Mouse (Mus musculus) gonadal fat pad, adult 2 months (tissue): ENCODE measurements at regions not wholly inside any gene's neighbourhood (a gene's known extent, or its start where the extent isn't known, plus 50 kb on each side); places are given as distances from the start of the nearest gene placed in this dataset.
"Not testable (repeated sequence)": the region's sequence is repeated elsewhere in the genome, so short reads cannot be mapped to it uniquely, and the experiment has no call there.

Experiments used
- DNase-seq: peaks from one replicate; pipeline ENCODE4 v3.0.0-alpha.2; 2012; ENCODE audit warnings: low read depth

DNA sequence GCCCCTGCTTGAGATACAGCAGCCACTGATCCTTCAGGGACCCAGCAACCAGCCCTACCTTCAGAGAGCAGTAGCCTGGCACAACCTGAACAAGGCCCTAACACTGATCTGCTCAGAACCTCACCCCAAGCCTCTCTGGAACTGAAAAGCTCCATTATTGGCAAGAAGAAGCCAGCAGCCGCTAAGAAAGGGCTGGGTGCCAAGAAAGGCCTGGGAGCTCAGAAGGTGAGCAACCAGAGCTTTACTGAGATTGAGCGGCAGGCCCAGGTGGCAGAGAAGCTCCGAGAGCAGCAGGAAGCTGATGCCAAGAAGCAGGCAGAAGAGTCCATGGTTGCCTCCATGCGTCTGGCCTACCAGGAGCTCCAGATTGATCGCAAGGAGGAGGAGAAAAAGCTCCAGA is 74.4 kb upstream of the Oxtr start:
- not testable (repeated sequence) for DNase-seq

DNA sequence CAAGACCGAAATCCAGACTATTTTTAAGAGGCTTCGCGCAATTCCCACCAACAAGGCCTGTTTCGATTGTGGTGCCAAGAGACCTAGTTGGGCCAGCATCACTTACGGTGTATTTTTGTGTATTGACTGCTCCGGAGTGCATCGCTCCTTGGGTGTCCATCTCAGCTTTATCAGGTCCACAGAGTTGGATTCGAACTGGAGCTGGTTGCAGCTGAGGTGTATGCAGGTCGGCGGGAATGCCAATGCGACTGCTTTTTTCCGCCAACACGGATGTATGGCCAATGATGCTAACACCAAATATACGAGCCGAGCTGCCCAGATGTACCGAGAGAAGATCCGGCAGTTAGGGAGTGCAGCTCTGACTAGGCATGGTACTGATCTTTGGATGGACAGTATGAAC is 73.9 kb upstream of the Oxtr start:
- not testable (repeated sequence) for DNase-seq

DNA sequence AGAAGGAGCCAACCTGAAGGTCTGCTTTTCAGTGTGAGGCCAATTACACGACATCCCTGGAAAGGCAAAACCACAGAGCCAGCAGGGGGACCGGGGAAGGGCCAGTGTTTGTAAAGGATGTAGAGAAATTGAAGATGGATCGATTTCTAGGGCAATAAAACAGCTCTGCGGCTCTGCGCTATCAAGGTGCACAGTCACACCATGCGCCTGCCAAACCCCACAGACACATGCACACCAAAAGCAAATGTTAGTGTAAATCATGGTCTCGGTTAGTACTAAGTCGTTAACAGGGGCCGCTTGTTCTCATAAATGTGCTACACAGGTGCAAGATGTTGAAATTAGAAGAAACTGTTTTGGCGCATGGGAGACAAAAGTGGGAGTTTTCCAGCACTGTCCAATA is 72.3 kb upstream of the Oxtr start:
- no peak for DNase-seq

DNA sequence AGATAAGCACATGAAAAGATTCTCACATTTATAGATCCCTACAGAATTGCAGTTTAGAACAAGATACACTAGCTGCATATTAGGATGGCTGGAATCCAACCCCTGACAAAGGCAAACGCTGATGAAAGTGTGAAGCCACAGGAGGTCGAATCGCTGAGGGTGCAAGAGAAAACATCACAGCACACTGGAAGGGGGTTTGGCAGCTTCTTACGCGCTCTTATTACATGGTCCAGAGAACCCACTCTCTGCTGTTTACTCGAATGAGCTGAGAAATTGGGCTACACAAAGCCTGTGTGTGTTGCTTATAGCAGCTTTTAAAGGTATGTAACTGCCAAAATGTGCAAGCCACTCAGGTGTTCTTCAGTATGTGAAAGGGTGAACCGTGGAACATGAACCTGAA is 71.8 kb upstream of the Oxtr start:
- DNase-seq = no peak

DNA sequence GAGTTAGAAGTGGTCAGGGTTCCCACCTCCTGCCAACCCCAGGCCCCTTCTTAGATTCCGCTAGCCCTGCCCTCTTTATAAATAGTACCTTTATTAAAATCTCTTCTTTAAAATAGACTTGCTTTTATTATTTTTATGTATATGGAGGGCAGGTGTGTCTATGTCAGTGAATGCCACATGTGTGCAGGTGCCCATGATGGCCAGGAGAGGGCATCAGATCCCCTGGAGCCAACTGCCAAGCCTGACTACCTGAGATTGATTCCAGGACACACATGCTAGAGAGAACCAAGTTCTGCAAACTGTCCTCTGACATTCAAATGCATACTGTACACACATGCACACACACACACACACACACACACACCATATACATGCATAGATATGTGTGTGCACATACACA is 69.8 kb upstream of the Oxtr start:
- DNase-seq = no peak

DNA sequence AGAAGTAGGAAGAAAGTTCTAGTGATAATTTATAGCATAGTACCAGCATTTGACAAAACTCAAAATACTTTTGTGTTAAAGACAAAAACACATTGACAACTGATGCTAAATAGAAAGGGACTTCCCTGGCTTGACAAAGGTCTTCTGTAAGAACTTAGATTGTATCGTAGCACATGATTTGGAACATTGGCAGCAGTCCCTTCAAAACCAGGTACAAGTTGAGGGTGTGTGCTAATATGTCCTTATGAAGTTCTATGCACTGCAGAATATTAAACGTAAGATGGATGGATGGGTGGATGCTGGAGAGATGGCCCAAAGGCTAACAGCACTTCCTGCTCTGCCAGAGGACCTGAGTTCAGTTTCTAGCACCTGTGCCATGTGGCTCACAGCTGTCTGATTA is 67.8 kb upstream of the Oxtr start:
- peak; percentile 74 for DNase-seq

DNA sequence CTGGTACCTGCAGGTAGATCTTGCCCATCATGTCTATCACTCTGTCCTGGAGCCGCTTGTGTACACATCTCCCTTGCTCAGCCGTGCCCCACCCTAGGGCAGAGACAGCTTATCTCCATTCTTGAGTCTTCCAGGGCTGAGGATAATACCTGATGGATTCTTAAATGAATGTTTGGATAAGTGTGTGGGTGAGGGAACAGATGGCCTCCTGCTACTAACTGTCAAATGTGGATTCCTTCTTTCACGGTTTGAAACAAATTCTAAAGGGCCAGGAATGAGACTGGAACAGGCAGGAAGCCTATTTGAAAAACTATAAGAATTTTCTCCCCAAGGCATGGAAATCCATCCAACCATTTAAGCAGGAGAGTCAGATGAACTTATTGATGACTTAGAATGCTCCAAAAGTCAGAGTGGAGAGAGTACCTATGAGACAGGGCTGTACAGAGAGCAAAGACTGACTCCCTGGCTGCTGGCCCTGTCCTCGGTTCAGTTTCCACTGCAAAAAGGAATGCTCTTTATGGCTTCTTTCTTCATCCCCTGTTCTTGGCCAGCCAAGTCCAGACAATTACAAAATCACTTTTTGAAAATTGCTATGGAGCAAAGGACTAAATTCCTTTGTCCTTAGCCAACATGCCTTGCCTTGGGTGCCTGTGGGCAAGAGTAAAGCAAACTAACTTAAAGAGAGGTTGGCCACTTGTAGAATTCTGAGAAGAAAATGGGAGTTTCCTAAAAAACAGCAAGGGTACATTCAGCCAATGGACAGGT is 66.8 kb upstream of the Oxtr start:
- DNase-seq = peak; percentile 72

DNA sequence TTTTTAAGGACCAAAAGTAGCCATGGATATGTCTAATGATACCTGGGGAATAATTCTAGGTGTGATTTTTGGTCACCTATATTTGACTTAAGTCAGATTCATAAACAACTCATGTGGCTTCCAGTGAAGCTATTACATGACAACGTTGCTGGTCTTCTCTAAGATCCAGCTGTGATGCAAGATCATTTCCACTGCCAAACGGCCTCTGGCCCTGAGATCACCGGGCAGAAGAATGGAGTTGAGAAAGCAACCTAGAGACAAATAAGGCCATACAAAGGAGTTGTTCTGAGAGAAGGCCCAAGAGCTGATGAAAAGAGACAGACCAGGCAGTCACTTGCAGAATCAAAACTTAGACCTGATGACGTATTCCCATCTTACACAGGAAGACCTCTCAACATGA is 64.3 kb upstream of the Oxtr start:
- peak; percentile 97 for DNase-seq

DNA sequence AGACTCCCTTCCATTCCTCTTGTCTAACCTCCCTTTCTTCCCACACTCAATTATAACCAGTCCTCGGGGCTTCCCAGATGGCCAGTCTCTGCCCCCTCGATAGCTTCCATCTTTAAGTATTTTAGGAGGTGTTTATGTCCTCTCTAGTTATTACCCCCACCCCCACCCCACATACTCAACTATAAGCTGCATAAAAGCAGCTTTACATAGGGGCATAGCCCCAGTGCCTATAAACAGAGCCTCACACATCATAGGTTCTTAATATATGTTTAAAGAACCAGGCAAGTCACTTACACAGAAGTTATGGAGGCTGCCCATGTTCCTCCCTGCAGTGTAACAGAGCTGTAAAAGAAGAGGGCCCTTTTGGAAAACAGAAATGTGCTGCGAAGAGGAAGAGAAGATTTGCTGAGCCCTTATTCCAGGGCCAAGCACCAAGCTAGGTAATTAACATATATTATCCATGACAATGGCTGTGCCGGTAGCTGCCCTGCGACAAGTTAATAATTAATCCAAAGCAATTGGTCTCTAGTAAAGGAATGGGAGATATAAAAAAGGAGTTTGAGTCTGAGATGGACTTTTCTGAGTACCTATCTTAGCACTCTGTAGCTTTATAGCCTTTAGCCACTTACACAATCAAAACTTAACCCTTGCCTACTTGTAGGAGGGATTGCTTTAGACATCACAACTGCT is 63.6 kb upstream of the Oxtr start:
- DNase-seq = no peak

DNA sequence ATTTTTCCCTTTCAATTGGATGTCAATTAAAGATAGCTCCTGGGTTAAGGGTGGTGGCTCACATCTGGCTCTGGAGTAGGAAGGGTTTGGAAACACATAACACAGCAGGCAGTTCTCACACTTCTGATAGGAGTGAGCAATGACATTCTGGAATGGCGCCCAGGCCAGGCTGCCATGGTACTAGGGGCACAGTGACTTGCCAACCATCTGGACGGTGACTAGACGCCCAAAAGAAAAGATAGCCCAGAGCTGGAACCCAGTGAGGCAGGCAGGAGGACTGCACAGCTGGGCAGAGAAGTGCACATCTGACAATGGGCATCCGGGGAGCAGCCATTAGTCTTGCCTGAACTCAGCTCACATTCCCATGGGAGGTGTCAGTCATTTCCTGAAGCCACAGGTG is 62.8 kb upstream of the Oxtr start:
- DNase-seq = no peak

DNA sequence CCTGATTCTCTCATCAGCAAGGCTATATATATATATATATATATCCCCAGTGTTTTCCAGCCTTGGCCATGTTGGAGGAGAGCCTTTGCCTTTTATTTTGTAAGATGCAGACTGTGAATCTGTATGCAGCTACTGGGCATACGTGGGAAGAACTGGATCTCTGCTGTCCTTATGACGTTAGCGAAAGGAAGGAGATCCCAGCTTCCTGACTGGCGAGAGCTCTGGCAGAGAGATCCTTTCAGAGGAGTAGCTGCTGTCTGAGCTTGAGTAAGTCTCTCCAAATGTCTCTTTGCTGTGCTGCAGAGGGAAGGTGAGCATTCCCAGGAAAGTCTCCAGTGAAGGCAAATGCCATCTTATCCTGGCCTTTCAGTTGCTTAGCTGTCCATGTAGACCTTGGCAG is 61.6 kb upstream of the Oxtr start:
- no peak for DNase-seq

DNA sequence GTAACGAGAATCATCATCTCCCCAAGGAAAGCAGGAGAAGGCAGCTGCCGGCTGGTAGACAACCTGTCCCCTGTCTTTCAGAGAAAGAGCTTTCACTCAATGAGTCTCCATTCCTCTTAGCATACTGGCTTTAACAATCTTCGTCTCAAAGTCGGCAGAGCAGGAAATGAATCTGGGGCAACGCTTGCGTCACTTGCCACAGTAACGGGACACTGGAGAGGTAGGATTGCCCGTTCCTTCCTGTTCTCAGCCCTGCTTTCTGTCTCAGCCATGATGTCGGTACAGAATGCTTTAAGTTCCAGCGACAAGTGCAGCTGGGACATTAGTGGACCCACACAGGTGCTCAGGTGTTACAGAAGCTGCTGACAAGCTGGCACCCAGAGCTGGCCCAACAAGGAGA is 57.5 kb upstream of the Oxtr start:
- DNase-seq = no peak

DNA sequence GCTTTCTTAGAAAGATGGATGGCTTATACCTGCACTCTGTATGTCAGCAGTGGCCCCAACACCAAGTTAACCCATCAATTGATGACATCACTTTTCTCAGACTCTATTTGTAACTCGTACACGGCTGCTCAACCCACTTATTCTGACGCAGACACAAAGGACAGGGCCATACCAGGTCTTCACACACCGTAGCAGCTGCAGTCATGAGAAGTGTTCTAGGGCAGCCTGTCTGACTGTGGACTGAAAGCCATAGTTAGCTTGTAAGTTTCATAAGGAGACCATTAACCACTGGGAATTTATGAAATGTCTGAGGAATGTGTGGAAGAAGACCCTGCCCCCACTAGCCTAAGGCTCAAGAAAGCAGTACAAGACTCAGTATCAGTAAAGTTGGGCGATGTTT is 56.3 kb upstream of the Oxtr start:
- DNase-seq = no peak

DNA sequence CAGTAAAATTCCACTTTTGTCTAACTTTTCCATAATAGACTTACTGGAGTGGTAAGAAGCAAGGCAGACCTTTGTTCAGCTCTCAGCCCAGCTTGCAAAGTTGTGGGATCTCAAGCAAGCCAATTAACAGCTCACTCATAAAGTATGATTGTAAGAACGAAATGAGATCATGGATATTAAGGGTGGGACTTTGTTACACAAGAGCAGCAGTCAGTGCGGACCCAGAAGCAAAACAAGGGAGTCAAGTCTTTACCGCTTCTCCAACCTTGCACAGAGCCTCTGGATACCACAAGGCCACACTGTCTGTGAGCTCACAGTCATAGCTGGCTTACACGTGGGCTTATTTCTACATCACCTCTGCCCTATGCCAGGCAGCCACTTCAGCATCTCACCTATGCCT is 54.6 kb upstream of the Oxtr start:
- DNase-seq = no peak

DNA sequence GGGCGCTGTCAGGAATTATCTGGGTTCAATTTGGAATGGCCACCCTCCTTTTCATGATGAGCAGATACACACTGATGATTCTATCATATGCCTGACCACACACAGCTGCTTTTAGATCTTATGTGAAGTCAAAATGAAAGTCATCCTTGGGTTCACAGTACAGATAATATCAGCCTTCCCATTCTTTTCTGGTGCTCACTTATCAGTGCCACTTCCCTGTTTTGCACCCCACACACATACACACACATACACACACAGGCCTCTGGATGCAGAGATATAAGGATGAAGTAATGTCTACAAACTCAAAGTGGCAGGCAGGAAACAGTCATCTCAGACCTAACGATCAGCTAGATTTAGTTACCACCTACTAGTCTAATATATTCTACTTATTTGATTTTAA is 52.9 kb upstream of the Oxtr start:
- DNase-seq = no peak
